Mouse (Mus musculus): Measurements from ENCODE around the gene Lcorl.

The Lcorl gene

DNA sequence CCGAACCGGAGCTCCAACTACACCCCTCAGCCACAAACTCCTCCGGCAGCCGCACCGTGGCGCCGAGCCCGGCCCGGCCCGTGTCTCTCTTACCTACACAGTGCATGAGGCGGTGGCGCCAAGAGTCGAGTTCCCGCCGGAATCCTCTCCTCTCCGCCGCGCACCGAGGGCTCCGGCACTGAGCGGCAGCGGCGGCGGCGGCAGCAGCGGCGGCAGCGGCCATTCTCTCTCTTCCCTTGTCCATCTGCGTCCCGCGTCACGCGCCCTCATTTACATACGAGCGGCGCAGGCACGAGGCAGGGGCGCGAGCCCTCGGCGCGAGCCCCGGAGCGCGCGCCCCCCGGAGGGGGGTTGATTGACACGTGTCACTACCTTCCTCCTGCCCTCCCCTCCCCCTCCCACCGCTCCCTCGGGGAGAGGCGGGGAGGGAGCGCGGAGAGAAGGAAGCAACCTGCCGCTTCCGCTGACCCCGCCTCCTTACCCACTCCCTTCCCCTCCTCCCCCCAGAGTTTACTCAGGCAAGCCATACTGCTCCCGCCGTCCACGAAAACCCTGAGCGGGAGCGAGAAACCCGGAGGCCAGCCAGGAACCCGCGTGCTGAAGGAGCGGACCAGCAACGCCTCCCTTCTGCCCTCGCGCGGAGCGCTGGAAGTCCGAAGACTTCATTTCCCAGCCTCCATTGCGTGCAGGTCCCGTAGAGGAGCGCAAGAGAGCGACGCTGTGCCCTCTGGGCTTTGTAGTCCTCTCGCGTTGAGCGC lies at the start of gene Lcorl:
Gene Lcorl, minus strand, starts transcription at position 362 of the 758 bp plus-strand sequence.
- peak; percentile 96 for DNase-seq

GRCm38 (mm10) chr5:45904683-45905082 lies 47.3 kb upstream of the Lcorl start:
- no peak for DNase-seq

GRCm38 (mm10) chr5:45903246-45903645 lies 45.8 kb upstream of the Lcorl start:
- no peak for DNase-seq

GRCm38 (mm10) chr5:45895362-45895761 lies 37.9 kb upstream of the Lcorl start:
- no peak for DNase-seq

DNA sequence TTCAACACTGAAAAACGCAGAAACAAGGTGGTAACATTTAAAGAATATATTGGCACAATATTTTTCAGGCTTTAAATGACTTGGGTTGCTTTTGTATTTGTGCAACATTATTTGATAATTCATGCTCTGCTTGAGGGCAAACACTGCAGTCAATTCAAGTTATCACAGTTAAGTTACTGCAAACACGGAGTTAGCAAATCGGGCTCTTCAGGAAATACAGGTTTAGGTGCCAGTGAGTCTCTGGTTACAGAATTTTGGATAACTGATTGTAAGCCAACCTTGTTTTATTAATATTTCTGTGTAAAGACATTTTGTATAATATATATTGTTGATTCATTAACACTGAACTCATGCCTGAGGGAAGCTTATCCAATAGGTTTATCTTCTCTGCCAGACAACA lies 36.3 kb upstream of the Lcorl start:
- DNase-seq, result no peak

DNA sequence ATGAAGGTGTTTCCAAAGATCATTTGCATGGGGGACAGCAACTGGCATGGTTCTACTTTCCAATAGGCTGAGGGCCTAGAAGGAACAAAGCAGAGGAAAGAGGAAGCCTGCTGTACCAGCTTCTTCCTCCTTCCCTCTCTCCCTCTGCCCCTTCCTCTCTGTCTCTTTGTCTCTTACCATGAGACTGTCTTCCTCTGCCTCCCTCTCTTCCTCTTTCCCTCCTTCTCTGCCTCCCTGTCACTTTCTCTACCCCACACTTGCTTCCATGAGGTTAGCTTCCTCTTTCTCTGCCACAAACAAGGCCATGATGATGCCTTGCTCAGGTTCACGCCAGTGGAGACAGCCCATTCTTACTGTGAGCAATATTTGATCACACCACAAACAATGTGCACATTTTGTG lies 18.9 kb upstream of the Lcorl start:
- no peak for DNase-seq

DNA sequence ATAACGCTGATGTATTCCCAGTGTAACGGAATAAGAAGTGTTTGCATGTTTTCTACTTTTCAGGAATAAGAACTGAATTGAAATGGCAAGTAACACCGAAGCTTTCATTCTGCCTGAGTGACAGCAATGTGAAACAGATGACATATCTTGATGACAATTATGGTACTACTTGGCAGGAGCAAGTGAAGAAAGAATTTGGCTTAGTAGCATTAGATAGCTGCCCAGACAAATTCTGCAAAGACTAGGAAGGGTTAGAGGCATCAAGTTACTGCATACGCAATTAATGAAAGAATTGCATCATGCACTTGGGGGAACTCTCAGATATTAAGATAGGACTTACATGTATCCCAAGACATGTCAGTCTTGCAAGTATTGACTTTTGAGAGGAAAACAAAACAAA lies 18.1 kb upstream of the Lcorl start:
- no peak for DNase-seq

- DNase-seq, result no peak
Observed at GRCm38 (mm10) chr5:45874284-45875030, 17.0 kb upstream of the Lcorl start.

DNA sequence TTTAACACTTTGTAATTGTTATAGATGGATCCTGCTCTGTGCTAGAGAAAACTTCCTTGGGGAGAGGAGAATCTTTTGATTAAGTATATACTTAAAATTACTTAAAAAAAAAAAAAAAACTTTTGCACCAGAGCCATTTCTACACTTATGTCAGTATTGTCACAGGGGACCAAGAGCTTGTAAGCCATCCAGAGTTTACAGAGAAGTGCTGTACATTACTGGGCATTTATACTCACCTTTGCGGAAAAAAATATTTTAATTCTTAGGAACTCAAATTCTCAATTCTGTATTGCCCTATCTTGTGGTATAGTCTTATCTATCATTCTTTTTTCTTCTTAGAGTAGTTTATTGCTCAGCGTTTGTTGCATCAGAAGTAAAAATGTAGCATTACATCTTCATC lies 953 bp upstream of the Lcorl start:
- no peak for DNase-seq

- DNase-seq, result no peak
Observed at GRCm38 (mm10) chr5:45856876-45857253, 550 bp downstream of the Lcorl start.

DNA sequence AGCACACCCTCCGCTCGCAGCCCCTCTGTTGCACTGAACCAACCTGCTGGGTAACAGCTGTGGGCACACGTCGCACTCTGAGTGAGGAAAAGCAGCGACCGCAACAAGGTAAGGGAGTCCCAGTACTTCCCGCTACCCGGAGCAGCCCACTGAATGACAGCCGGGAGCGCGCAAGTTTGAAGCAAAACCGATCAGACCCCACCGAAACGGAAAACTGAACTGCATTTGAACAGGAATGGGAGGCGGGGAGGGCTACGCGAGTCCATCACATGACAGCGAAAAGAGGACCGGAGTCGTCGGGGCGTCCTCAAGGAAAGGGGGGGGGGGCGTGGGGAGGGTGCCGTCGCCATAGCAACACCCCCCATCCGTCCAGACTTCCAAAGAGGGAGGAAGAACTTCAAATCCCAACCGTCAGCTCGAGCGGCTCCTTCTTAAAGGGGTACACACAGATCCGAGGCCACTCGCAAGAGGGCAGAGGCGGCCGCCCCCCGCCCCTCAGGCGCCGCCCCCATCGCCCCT lies 1.1 kb downstream of the Lcorl start:
- peak; percentile 49 for DNase-seq

DNA sequence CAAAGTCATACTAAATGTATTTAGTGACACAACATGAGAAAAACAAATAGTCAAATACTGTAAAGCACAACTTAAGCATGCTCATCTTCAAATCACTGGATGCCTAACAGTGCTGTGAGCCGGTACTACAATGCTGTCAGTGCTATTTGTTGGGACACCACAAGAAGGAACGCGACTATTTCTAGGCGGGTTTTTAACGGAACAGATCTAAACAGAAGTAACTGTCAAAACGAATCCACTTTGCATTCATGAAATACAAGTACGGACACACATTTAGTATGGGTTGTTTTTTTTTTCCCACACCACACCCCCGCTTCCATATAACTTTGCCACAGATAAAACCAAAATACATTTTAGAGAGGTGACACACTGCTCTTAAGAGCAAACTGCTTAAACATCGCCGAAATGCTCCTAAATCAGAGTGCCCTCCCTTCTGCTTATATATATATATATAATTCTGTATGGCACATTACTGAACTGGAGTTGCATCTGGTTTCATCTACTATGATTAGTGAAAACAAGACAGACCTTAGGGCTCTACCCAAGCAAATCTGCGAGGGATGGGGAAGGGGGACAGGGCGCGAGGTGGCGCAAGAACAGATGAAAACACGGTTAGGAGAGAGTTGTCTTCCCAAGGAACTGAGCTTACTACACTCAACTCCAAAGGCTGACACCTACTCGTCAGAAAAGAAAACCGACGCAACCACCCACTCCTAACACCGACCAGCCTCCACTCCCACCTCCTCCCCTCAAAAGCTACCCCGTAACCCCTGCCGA lies 1.7 kb downstream of the Lcorl start:
- DNase-seq, result peak; percentile 64

GRCm38 (mm10) chr5:45844723-45845122 lies 12.7 kb downstream of the Lcorl start:
- no peak for DNase-seq

DNA sequence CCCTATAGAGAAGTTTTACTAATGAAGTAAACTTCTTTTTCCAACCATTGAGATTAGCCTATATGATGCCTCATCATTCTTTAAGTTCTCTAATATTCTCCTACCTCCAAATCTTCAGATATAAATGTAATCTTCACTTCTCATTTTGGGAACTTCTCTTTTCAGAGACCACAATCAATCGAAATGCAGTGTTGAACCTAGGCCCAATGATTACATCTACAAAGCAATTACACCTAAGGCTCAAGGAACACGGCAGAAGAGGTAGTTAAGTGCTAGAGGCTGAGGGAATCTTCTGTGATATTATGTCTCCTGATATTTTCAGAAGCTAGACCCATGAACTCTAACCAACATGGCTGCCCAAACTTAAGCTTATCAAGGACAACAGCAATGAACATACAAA lies 22.3 kb downstream of the Lcorl start:
- DNase-seq, result no peak

GRCm38 (mm10) chr5:45811527-45811926 lies 45.9 kb downstream of the Lcorl start:
- DNase-seq, result no peak

GRCm38 (mm10) chr5:45791864-45792263 lies 65.6 kb downstream of the Lcorl start:
- no peak for DNase-seq

- DNase-seq, result no peak
Observed at GRCm38 (mm10) chr5:45790221-45790620, 67.2 kb downstream of the Lcorl start.

DNA sequence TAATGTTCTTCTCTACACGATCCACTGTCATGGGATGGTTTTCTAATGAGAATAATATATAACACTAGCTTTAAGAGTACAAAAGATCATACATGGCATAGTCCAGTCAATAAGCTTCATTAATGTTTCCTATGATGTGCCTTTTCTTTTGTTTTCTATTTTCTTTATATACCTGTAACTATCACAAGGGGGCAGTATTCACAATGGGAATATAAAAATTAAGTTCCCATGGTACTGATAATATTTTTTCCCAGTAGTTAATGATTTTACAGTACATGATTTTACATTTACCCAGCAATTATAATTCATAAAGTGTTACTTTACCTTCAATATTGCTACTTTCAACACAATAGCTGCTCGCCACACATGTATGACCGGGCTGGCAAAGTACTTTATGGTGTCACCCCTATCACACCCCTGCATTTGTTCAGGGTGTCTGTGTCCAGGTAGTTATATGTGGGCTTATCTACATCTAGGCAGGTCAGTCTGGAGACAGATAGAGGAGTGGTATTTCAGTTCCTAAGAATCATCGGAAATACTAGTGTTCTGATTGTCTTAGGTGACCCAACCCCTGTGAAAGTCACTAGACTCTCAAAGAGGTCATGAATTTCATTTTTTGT lies 99.8 kb downstream of the Lcorl start:
- DNase-seq, result no peak

DNA sequence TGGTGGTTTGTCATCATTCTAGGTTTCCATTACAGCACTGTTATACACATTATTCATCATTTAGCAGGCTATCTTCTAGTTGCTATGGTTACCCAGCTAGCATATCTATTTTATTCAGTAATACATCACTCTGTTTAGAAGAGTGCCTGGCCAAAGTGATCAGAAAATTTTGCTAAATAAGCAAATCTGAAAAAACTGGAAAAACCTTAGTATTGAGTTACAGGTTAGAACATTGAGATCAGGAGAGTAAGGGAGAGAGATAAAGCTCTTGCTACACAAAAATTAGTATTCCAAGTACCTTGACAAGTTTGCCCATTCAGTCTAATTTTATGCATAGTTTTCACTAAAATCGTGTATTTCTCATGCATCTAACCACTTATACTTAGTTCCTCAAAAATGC lies 119.5 kb downstream of the Lcorl start:
- no peak for DNase-seq

DNA sequence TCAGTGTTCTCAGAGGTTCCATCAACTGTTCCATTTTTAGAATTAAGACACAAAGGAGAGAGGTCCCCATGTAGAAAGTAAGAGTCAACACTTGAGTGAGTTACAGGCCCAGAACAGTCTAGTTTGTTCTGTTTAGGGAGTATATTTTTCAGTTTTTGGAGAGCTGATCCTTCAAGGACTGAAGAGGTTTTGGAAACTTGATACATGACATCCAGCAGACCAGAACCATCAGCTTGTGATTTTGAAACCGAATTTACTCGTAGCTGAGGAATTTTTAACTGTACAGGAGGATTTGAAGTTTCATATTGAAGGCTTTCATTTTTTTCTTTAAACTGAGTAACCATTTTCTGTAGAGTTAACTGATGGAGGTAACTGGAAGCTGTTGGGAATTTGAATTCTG lies 123.7 kb downstream of the Lcorl start:
- no peak for DNase-seq

DNA sequence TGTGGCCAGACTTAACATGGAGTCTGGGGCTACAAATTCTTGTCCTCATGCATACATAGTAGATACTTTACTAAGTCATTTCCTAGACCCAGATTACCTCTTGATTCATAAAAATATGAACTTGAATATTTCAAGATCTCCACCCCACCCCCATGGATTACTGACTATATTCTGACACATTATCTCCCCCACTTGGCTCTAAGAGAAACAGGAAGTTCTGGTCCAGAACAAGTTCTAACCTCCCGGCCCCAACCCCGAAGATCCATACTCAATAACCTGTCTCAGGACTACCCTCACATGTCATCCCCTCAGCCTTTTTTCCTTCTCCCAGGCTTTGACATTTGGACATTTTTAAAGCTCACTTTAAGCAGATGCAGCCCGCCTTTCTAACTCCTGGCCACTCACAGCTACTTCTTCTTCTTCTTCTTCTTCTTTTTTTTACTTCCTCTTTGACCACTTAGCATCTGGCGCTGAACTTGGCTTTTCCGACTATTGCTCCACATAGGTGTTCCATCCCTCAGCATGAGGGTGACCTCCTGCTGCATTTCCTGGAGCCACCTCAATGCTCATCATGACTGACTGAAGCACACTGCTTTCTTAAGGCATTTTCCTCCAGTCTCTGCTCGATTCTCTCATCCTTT lies 138.4 kb downstream of the Lcorl start:
- no peak for DNase-seq

DNA sequence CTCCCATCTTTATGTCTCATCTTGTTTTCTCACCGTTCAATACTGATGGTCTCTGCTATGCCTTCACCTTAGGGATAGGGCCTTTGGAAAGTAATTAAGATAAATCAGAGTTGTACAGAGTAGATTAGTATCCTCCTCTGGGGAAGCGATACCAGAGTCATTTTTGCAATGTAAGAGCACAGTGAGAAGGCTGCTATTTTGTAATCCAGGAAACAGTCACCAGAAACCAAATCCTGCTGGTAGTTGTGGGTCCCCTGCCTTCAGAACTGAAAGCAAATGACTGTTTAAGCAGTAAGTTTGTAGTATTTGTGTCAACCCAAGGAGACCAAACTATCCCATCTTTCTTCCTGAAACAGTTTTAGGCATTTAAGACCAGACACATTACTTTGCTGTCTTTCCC lies 147.8 kb downstream of the Lcorl start:
- no peak for DNase-seq

- DNase-seq, result no peak
Observed at GRCm38 (mm10) chr5:45706811-45707210, 150.6 kb downstream of the Lcorl start.

All from kidney, adult 9 months (tissue).